Mouse (Mus musculus) common myeloid progenitor, adult 5-6 weeks (primary cell): ENCODE measurements around the gene Itgal. TPM values are rescaled to one million over a fixed set of nuclear protein-coding genes. Genes with fewer than 3 reads are reported as not detected.
A peak's percentile ranks its signal among the peaks of the same experiment; 100 is the strongest.
"Not testable (repeated sequence)": the region's sequence is repeated elsewhere in the genome, so short reads cannot be mapped to it uniquely, and the experiment has no call there.

ENCODE experiments used
- ATAC-seq: replicated peaks from 2 replicates; pipeline ENCODE4 v1.8.0; 2016; ENCODE audit warnings: low read depth, mild to moderate bottlenecking, moderate TSS enrichment, inconsistent platforms; ENCODE audit not compliant: poor library complexity, severe bottlenecking
- total RNA-seq: library from RNA; stranded (forward); fragments of 200-1000, 187-1606 nt; gene quantifications from 2 replicates; pipeline ENCODE4 v1.2.3, GENCODE M21; 2017

Gene Itgal
- total RNA-seq, 1 experiment from 2014 or later = 31.6 TPM

- ATAC-seq = no peak
Measured at GRCm38 (mm10) chr7:127371213-127371612, 75.2 kb downstream of the Itgal start.

DNA sequence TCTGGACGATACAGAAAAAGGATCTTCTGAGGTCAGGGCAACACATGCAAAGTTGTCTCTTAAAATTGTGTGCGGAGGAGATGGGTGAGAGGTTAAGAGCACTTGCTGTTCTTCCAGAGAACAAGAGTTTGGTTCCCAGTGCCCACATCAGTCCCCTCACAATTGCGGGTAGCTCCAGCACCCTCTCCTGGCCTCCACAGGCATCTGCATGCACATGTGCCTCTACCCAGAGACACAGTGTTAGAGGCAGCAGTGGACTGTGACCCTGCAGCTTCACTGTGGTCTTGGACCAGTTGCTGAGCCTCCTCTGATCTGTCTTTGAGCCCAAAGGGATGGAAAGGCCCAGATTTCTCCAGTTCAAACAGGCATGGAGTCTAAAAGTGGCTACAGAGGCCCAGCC lies 75.8 kb downstream of the Itgal start:
- ATAC-seq = not testable (repeated sequence)

DNA sequence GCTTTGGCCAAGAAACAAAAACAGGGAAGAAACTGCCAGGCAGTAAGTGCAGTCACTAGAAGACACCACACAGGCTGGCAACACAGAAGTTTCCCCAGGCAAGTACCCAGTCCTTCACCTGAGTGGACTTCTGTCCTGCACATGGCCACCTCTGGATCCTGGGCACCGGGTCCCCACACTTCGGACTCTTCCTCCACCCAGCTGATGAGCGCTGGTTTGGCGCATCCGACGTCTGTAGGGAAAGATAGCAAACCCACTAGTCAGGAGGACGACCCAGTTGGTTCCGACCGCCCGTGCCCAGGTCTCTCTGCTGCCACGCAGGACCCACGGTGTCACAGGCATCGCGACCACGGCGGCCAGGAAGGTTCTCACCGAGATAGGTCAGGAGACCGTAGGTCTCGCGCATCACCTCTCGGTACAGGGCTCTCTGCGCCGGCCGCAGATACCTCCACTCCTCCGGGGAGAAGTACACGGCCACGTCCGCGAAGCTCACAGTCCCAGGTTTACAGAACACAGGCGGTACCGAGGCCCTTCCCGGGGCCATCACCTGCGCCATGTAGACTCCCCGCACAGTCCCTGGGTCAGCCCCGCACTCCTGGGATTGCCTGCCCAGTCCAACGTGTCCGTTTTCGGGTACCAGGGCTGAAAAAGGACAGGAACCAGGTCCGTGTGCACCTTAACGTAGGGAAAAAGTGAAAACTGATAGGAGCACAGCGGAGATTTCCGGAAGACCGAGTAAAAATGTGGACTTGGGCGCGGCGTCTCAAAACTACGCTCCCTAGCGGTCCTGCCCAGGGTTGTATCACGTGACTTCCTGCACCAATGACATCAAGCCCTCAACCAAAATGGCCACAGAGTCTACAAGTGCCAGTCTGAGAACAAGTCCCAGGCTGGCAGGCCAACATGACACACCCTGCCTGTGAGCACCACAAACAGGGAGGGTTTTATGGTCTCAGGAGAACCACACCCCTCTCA lies 79.5 kb downstream of the Itgal start, which contains the start of gene Zfp747:
Gene Zfp747, minus strand, starts transcription at position 780 of the 975 bp plus-strand sequence.
- peak; percentile 96 for ATAC-seq

GRCm38 (mm10) chr7:127378310-127378921 lies 82.4 kb downstream of the Itgal start:
- no peak for ATAC-seq

Other genes starting within 250 kb of the Itgal start
- 22.6 and 31.2 TPM in 2 replicates for gene Zg16, start 208.9 kb upstream of the Itgal start, total RNA-seq
- gene AI467606, start 204.9 kb upstream of the Itgal start, total RNA-seq = 17.2 and 24.1 TPM in 2 replicates
- gene Qprt, start 174.0 kb upstream of the Itgal start, total RNA-seq = 0.10 and 1.8 TPM in 2 replicates
- 278 and 335 TPM in 2 replicates for gene Spn, start 158.4 kb upstream of the Itgal start, total RNA-seq
- 54.9 and 73.1 TPM in 2 replicates for gene Cd2bp2, start 100.2 kb upstream of the Itgal start, total RNA-seq
- 24.7 and 29.1 TPM in 2 replicates for gene Tbc1d10b, start 87.8 kb upstream of the Itgal start, total RNA-seq
- gene Mylpf, start 87.4 kb upstream of the Itgal start, total RNA-seq = 10.6 and 35.3 TPM in 2 replicates
- 20.8 and 29.9 TPM in 2 replicates for gene Zfp553, start 63.2 kb upstream of the Itgal start, total RNA-seq
- 62.7 and 63.2 TPM in 2 replicates for gene Sept1, start 63.1 kb upstream of the Itgal start, total RNA-seq
- gene Zfp771, start 52.0 kb upstream of the Itgal start, total RNA-seq = 6.3 and 8.9 TPM in 2 replicates
- gene Dctpp1, start 35.6 kb upstream of the Itgal start, total RNA-seq = 85.1 and 88.3 TPM in 2 replicates
- 99.1 and 102 TPM in 2 replicates for gene Sephs2, start 22.2 kb upstream of the Itgal start, total RNA-seq
- 5.1 and 6.8 TPM in 2 replicates for gene Zfp768, start 49.3 kb downstream of the Itgal start, total RNA-seq
- 5.1 and 12.0 TPM in 2 replicates for gene Zfp747, start 79.8 kb downstream of the Itgal start, total RNA-seq
- gene 9130019O22Rik, start 90.9 kb downstream of the Itgal start, total RNA-seq = 4.8 and 7.2 TPM in 2 replicates
- 9.7 and 11.2 TPM in 2 replicates for gene E430018J23Rik, start 97.4 kb downstream of the Itgal start, total RNA-seq
- gene Zfp764, start 110.6 kb downstream of the Itgal start, total RNA-seq = 9.2 and 13.0 TPM in 2 replicates
- gene Zfp688, start 125.8 kb downstream of the Itgal start, total RNA-seq = 7.7 and 11.5 TPM in 2 replicates
- gene Zfp689, start 152.9 kb downstream of the Itgal start, total RNA-seq = 3.1 and 4.8 TPM in 2 replicates
- gene Prr14, start 163.4 kb downstream of the Itgal start, total RNA-seq = 19.0 and 33.8 TPM in 2 replicates
- gene Fbrs, start 182.9 kb downstream of the Itgal start, total RNA-seq = 15.1 and 30.3 TPM in 2 replicates
- 33.8 and 62.1 TPM in 2 replicates for gene Srcap, start 215.7 kb downstream of the Itgal start, total RNA-seq
- 11.2 and 11.9 TPM in 2 replicates for gene Gm42715, start 223.3 kb downstream of the Itgal start, total RNA-seq